Mouse (Mus musculus) G1E (cell line): Measurements from ENCODE around the gene Nccrp1.

Experiments
- CTCF ChIP-seq: IDR thresholded peaks from 2 replicates; pipeline ENCODE4 v1.5.1; 2012; ENCODE audit warnings: low read depth, low read length, inconsistent platforms, mixed read lengths
- TAL1 ChIP-seq: conservative IDR thresholded peaks from 2 replicates; pipeline ENCODE4 v1.6.1; 2012; ENCODE audit warnings: low read depth, low read length, inconsistent platforms, mixed read lengths

DNA sequence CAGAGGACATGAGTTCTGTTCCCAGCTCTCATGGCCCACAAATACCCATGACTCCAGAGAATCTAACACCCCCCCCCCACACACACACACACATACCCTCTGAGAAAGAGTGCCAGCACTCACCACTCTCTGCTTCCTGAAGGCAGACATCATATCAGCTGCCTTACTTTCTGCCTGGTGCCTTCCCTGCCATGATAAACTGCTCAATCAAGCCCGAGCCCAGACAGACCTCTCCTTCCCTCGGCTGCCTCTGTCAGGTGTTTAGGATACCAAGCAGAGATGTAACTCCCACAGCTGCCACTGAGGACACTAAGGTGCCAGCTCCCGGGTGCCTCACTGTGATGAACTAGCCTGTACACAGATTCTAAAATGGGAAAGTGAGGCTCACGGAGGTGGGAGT is 37.4 kb upstream of the Nccrp1 start:
- TF ChIP-seq CTCF, result no peak
- TF ChIP-seq TAL1, result no peak
